Mouse (Mus musculus) thymus, postnatal 0 days (tissue): ENCODE measurements around the gene Hoxc8. TPM values are rescaled to one million over a fixed set of nuclear protein-coding genes. Genes with fewer than 3 reads are reported as not detected.

Experiments
- DNase-seq: peaks from one replicate; pipeline ENCODE4 v3.0.0-alpha.2; 2015; ENCODE audit warnings: low spot score
- polyA plus RNA-seq: library from polyadenylated mRNA; unstranded; fragments of >200 nt; fragmentation: Nextera tagmentation; extraction: Ambion mirVana; gene quantifications from 2 replicates; pipeline ENCODE4 v1.2.1, GENCODE M21; 2015

Hoxc8 gene
- polyA plus RNA-seq, 1 experiment from 2014 or later: not detected

DNA sequence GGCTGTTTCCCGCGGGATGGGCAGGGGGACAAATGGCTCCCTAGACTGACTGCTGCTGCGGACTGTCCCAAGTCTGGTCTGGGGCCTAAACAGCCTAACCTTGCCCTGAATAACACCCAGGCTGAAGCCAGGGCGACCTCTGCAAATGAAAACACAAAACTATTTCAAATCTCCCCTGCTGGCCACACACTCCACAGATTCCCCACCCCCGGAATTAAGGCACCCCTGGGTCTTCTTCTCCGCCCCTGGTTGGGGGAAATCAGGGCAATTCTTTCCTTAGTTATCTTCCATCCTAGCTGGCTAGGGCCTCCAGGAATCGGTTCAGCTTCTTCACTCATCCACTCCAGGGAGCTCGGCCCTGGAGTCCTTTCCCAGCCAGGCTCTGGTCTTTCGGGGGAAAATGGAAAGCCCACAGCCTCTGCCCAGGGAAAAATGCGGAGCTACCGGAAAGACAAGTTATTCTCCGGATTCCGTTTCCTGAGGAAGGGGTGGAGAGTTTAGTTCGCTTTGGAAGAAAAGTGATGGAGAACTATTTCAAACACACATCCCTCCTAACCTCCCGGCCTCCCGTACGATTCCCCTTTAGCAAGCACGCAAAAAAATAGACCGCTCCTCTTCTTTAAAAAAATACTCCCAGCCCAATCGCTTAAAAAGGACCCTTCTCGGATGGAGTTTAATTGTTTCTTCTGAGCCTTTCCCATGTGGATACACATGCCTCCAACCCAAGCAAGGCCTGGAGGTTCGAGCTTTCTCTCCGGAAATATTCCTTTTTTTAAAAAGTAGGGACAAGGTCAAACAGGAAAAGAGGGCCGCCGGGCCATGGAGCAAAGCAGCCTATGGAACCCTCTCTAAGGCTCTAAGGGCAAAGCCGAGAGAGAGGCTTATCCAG is 25.2 kb upstream of the Hoxc8 start:
- DNase-seq: no peak

DNA sequence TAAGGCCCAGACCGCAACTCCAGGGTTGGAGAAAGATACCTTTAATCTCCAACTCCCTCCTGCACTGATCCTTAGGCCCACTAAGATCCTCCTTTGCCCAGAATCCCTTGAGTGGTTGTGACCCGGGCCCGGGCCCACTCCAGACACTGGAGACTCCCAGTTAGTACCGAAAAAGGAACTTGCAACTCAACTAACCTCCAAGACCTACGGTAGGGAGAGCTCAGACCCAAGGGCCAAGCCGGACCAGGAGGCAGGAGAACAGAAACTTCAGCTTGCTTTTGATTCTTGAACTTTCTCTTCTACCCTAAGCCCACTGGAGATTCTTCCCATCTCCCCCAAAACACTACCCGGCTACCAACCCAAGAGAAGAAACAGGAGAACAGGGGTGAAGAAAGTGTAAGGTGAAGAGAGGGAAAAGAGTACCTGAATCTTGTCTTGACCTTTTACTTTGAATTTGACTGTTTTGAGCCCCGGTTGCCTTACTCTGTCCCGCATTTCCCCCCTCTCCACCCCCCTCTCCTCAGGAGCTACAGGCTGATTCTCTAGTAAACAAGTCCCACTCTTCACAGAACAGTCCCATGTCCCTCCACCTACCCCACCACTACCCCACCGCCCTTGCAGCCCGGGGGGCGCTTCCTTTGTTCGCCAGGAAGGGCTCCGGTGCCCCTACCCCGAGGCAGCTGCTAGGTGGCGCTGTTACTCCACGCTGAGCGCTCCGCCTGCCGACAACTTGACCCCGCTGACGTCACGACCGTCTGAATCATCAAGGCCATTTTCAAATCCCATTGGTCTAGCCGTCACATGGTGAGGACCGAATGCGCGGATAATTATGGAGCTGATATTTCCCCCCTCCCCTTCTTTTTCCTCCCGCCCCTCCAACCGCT is 24.3 kb upstream of the Hoxc8 start:
- peak; percentile 52 for DNase-seq

GRCm38 (mm10) chr15:102966776-102967311 is 23.6 kb upstream of the Hoxc8 start, which contains the start of gene Hoxc10:
Gene Hoxc10 (plus strand): TSS chr15:102966796.
- no peak for DNase-seq

DNA sequence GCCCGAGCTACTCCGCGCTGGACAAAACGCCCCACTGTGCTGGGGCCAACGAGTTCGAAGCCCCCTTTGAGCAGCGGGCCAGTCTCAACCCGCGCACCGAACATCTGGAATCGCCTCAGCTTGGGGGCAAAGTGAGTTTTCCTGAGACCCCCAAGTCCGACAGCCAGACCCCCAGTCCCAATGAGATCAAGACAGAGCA is 23.2 kb upstream of the Hoxc8 start, which contains the start of gene Hoxc5:
Hoxc5 (plus strand) TSS at position 132 of the 199 bp plus-strand sequence.
- DNase-seq: no peak

DNA sequence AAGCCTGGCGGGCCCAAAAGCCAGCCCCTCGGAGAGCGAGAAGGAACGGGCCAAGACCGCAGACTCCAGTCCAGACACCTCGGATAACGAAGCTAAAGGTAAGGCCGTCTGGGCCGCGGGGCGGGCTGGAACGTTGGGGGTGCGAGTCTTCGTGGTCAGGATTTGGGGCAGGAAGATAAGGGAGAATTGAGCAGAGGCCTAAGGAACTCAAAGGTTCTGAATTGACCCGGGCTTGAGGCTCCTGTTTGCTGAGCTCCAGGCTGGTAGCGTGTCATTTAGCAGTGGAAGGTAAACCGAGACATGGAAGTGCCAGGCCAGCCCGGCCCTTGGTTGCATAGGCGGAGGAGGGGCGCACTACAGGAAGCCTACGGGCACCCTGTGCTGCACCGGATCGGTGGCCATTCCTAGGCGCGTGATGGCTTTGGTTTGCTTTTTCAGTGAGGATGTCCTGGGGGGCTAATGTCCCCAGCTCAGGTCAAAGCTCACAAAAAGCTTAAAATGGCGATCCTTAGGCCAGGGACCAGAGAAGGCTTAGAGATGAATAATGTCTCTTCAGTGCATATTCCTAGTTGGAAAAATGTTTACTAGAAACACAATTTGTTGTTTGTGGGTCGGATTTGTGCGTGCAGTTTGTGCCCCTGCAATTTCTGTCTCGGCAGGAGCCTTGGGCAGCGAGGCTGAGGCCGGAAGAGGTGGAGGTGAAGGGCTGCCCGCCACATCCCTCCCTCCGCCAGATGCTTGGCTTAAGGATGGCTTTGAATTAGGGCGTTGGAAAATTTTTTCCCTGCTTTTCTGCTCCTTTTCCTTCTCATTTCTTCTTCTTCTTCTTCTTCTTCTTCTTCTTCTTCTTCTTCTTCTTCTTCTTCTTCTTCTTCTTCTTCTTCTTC is 22.7 kb upstream of the Hoxc8 start:
- DNase-seq: no peak

DNA sequence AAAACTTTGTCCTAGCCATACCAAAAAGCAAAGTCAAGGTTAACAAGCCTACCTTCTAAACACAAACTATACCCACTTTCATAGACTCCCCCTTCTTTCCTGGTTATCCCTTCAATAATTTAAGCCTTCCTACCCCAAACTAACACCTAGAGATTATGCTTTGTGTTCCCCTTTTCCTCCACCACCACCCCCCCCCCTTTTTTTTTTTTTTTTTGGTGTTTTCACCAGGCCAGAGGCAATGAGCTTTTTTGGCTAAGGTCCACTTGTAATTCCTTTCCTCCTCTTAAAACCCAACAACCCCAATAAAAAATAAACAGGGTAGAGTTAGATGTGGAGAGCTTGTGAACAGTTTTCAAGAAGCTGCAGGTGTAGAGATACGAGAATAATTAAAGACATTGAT is 21.1 kb upstream of the Hoxc8 start:
- DNase-seq: no peak

DNA sequence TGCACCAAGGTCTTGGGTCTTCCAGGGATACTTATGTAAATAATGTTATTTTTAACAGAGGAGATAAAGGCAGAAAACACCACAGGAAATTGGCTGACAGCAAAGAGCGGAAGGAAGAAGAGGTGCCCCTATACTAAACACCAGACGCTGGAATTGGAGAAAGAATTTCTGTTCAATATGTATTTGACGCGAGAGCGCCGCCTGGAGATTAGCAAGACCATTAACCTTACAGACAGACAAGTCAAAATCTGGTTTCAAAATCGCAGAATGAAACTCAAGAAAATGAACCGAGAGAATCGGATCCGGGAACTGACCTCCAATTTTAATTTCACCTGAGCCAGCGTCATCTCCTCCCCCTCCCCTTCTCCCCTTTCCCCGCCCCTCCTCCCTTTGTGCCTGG is 19.7 kb upstream of the Hoxc8 start:
- DNase-seq: no peak

DNA sequence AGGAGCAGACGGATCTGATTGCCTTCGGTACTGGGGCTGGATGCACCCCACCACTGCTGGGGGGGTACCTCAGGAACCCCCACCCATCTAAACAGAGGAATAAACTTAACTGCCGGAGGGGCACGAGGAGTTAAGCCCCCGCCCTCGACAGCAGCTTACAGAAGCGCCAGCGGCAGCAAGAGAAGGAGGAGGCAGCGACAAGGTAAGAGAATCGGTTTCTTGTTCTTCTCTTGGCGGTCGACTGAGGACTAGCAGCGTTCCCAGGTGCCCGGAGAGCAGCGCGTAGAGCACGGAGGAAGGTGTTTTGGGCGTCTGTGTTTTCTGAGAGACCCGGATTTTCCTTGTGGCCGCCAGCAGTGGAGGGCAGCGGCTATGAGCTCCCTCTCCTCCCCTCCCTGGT is 18.2 kb upstream of the Hoxc8 start:
- no peak for DNase-seq

DNA sequence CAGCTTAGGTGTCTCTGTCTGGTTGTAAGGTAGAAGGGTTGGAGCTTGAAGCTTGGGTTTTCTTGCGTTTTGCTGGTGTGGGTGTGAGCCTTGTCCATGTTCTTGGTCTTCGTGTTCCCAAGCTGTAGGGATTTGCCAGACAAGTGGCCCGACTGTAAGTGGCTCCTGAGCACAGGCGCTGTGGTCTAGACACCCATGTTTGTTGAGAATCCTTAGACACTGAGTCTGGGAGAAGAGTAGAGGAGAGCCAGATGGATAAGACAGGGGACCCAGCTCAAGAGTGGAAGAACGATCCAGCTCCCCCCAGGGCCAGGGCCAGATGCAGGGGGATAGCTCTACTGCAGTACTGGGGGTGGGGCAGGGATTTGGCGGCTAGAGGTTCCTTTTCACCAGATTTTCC is 17.7 kb upstream of the Hoxc8 start:
- DNase-seq: no peak

- DNase-seq: no peak
Measured at GRCm38 (mm10) chr15:102975034-102975433, 15.4 kb upstream of the Hoxc8 start.

DNA sequence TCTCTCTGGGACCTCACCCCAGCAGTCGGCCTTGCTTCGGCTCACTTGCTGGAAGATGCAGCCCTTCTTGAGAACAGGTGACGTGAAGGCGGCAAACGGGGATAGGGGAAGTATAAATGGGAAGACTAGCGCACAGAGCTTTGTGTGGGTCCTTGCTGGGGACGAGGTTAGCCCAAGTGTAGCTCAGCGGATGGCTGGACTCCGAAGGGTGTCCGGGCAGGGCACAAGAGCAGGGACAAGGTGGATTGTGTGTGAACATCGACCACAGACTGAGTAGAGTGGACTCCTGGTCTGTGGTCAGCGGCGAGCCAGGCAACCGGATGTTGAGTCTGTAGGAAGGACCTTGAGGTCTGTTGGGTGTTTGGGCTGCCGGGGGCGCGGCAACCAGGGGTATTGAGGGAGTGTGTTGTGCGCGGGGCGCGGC is 14.7 kb upstream of the Hoxc8 start:
- DNase-seq: no peak

- DNase-seq: no peak
Measured at GRCm38 (mm10) chr15:102976171-102976570, 14.2 kb upstream of the Hoxc8 start, which contains the start of gene Hoxc9. Gene Hoxc9 (plus strand): TSS chr15:102976439.

DNA sequence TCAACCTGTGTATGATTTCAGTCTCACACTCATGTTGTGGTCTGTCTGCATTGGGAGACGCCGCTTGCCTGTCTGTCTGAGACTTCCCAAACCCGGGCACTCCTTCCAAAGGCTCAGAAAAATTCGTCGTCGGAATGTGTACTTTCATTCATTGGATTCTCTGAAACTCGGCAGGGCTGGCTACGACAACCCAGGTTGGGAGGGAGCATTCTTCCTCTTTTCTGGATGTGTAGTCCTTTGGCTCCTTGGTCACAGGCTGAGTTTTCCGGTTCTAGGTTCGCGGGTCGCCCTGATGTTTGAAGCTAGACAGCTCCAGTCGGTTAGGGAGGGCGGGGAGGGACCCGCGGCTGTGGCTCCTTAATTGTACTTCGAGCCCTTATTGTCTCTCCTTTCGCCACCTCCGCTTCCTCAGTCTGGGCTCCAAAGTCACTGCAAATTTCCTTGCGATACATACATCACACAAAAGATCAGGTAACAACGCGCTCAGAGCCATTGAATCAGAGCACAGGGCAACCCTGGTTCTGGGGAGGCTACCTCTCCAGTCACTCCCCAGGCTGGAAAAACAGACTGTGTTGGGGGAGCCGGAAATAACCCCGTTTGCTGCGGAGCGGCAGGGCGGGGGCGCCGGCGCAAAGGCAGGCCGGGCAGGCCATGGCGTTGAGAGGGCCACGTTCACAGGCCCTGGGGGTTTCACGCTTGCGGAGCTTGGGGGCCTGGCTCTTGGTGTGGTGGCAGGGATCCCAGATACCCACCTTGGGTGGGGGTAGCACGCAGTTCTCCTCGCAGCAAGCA is 13.6 kb upstream of the Hoxc8 start:
- DNase-seq: no peak

GRCm38 (mm10) chr15:102977423-102977974 is 12.9 kb upstream of the Hoxc8 start:
- DNase-seq: no peak

- no peak for DNase-seq
Measured at GRCm38 (mm10) chr15:102978615-102979515, 11.5 kb upstream of the Hoxc8 start.

DNA sequence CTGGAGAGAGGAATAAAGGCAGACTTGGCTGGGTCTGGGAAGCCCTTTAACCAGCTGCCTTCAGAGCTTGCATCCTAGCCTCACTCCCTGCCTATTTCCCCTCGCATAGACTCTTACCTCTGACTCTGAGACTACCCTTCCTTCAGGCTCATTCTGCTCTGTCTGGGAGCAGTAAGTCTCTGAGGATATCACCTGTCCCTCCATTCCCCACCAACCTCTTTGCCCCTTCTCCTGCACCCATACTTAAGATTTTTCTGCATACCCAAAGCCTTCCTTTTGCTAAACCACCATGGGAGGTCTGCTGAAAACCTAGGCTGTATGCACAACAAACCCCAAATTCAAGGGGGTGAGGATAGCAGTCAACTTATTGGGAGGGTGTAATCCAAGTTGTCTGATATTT is 10.5 kb upstream of the Hoxc8 start:
- DNase-seq: no peak

- no peak for DNase-seq
Measured at GRCm38 (mm10) chr15:102980352-102980751, 10.1 kb upstream of the Hoxc8 start.

GRCm38 (mm10) chr15:102980912-102981311 is 9.5 kb upstream of the Hoxc8 start:
- DNase-seq: no peak
